Mouse (Mus musculus) megakaryocyte, embryonic 14.5 days (primary cell): Measurements from ENCODE around the gene Rex1bd.

Experiments
- FLI1 ChIP-seq: IDR thresholded peaks from 2 replicates; pipeline ENCODE4 v1.6.1; 2012; ENCODE audit warnings: low read length, inconsistent platforms, mixed read lengths
- GATA1 ChIP-seq: IDR thresholded peaks from 3 replicates; pipeline ENCODE4 v1.6.1; 2012; ENCODE audit warnings: mixed read lengths, low read length, inconsistent platforms, borderline replicate concordance

- TF ChIP-seq GATA1 (no peak), FLI1 (no peak)
Observed at GRCm38 (mm10) chr8:70469938-70470337, 36.6 kb downstream of the Rex1bd start.
